Mouse (Mus musculus) heart, postnatal 0 days (tissue): ENCODE results near the gene Pnpla3. TPM values are rescaled to one million over a fixed set of nuclear protein-coding genes. Genes with fewer than 3 reads are reported as not detected.
A peak's percentile ranks its signal among the peaks of the same experiment; 100 is the strongest.

Source experiments
- ATAC-seq: fragments of 200-750 bp; cut with Nextera tagmentation; 2 replicates; pipeline ENCODE4 v1.8.0; 2017; ENCODE audit warnings: low read depth, moderate number of reproducible peaks, moderate library complexity; ENCODE audit not compliant: insufficient read depth
- DNase-seq: peaks from one replicate; pipeline ENCODE4 v3.0.0-alpha.2; 2016; ENCODE audit warnings: low spot score
- H3K27ac ChIP-seq: fragments of 300-500 bp; sonication (generic); 2 replicates; pipeline ENCODE4 v1.5.1; 2014; ENCODE audit warnings: low read depth, mild to moderate bottlenecking
- H3K27me3 ChIP-seq: fragments of 300-500 bp; sonication (generic); 2 replicates; pipeline ENCODE4 v1.6.1; 2014; ENCODE audit warnings: low read length, mixed read lengths; ENCODE audit not compliant: control insufficient read depth, insufficient read depth
- H3K36me3 ChIP-seq: fragments of 300-500 bp; sonication (generic); replicated peaks from 2 replicates; pipeline ENCODE4 v1.6.1; 2014; ENCODE audit warnings: low read length, mixed read lengths; ENCODE audit not compliant: control insufficient read depth, insufficient read depth
- H3K4me1 ChIP-seq: fragments of 300-500 bp; sonication (generic); 2 replicates; pipeline ENCODE4 v1.6.1; 2014; ENCODE audit warnings: antibody characterized with exemption; ENCODE audit not compliant: control insufficient read depth, insufficient read depth
- H3K4me2 ChIP-seq: fragments of 300-500 bp; sonication (generic); 2 replicates; pipeline ENCODE4 v1.6.1; 2014; ENCODE audit warnings: low read depth, mild to moderate bottlenecking, low read length, moderate library complexity
- H3K4me3 ChIP-seq: fragments of 300-500 bp; sonication (generic); 2 replicates; pipeline ENCODE4 v1.5.1; 2014; ENCODE audit warnings: low read depth, low read length
- H3K9ac ChIP-seq: fragments of 300-500 bp; sonication (generic); replicated peaks from 2 replicates; pipeline ENCODE4 v1.6.1; 2014; ENCODE audit warnings: low read depth, low read length, mixed read lengths
- H3K9me3 ChIP-seq: fragments of 300-500 bp; sonication (generic); replicated peaks from 2 replicates; pipeline ENCODE4 v1.6.1; 2016; ENCODE audit warnings: low read length; ENCODE audit not compliant: control insufficient read depth
- CTCF ChIP-seq: IDR thresholded peaks from 2 replicates; pipeline ENCODE4 v1.5.1; 2016; ENCODE audit warnings: antibody characterized with exemption, control low read depth, low read depth
- EP300 ChIP-seq: IDR thresholded peaks from 2 replicates; pipeline ENCODE4 v1.6.1; 2016; ENCODE audit warnings: antibody characterized with exemption, low read depth
- WGBS: fragments of 180-500 bp; shearing (Covaris S2); extraction: QIAGEN DNeasy Blood & Tissue Kit; methylation state at CpG from one replicate; pipeline ENCODE4 v1.1.7; 2014; 5-methylcytosine and 5-hydroxymethylcytosine counted together
- microRNA-seq: library from miRNA; unstranded; fragments of <30 nt; microRNA quantifications from one replicate; pipeline ENCODE4, GENCODE M21; 2016
- polyA plus RNA-seq: library from polyadenylated mRNA; unstranded; fragments of >200 nt; fragmentation: Nextera tagmentation; extraction: Ambion mirVana; gene quantifications from 2 replicates; pipeline ENCODE4 v1.2.1, GENCODE M21; 2015
- total RNA-seq: library from RNA; depleted of rRNA; stranded (reverse); fragments of >200 nt; gene quantifications from 2 replicates; pipeline ENCODE4 v1.2.3, GENCODE M21; 2014; ENCODE audit warnings: low replicate concordance; rRNA removed

Pnpla3 gene
- total and polyA plus RNA-seq, 2 experiments from 2014 or later, result 0.48 TPM; not detected in 1

- DNase-seq (no peak), ATAC-seq (no peak)
- Histone ChIP-seq H3K9ac (no peak overlapping the region), H3K27ac (peak overlapping the region; percentile 79), H3K4me3 (no peak overlapping the region), H3K36me3 (no peaks in the 10 kb centered on the region), H3K4me2 (0 out of 2 replicates have a peak overlapping the region, but pooled peaks have one; percentile 1), H3K4me1 (peaks cover 38% of the 10 kb centered on the region), H3K9me3 (no peaks in the 10 kb centered on the region), H3K27me3 (no peaks in the 10 kb centered on the region)
- 66% methylated on average over 7 of the region's 7 CpGs for WGBS
- TF ChIP-seq EP300 (no peak), CTCF (no peak)
Observed at GRCm38 (mm10) chr15:84234794-84235581, 67.4 kb downstream of the Pnpla3 start.

GRCm38 (mm10) chr15:84235646-84236045 is 68.0 kb downstream of the Pnpla3 start:
- DNase-seq, result peak; percentile 68
- peak overlapping the region; percentile 79 for H3K27ac ChIP-seq
- no peak overlapping the region for H3K9ac ChIP-seq
- 0 out of 2 replicates have a peak overlapping the region, but pooled peaks have one; percentile 1 for H3K4me2 ChIP-seq
- no peak for TF ChIP-seq EP300
- no peak for TF ChIP-seq CTCF
- no peaks in the 10 kb centered on the region for H3K27me3 ChIP-seq
- no peaks in the 10 kb centered on the region for H3K36me3 ChIP-seq
- 66% methylated on average over 7 of the region's 7 CpGs for WGBS
- ATAC-seq, result peak; percentile 67
- H3K4me1 ChIP-seq, result peaks cover 34% of the 10 kb centered on the region
- H3K9me3 ChIP-seq, result no peaks in the 10 kb centered on the region
- no peak overlapping the region for H3K4me3 ChIP-seq

Small RNAs within 50 kb of the gene (microRNA-seq; reads per million reads assigned to microRNA genes)
- not detected for gene Mir6392

Other genes with a start within 250 kb of the Pnpla3 start
- 0.12 TPM in 1 of 2 replicates, not detected in the other for gene Efcab6, start 102.5 kb upstream of the Pnpla3 start, total RNA-seq
- 0.08 TPM in 1 of 2 replicates, not detected in the other for gene Efcab6, start 102.5 kb upstream of the Pnpla3 start, polyA plus RNA-seq
- gene Sult4a1, start 62.1 kb upstream of the Pnpla3 start, total RNA-seq, result 0.46 TPM in 1 of 2 replicates, not detected in the other
- 0.18 and 0.29 TPM in 2 replicates for gene Sult4a1, start 62.1 kb upstream of the Pnpla3 start, polyA plus RNA-seq
- gene Pnpla5, start 44.7 kb upstream of the Pnpla3 start, total RNA-seq, result not detected in 2 replicates
- gene Pnpla5, start 44.7 kb upstream of the Pnpla3 start, polyA plus RNA-seq, result not detected in 2 replicates
- 34.1 and 42.4 TPM in 2 replicates for gene Samm50, start 24.4 kb downstream of the Pnpla3 start, total RNA-seq
- gene Samm50, start 24.4 kb downstream of the Pnpla3 start, polyA plus RNA-seq, result 201 and 207 TPM in 2 replicates
- 26.1 and 31.8 TPM in 2 replicates for gene Parvb, start 64.2 kb downstream of the Pnpla3 start, total RNA-seq
- 10.8 and 11.7 TPM in 2 replicates for gene Parvb, start 64.2 kb downstream of the Pnpla3 start, polyA plus RNA-seq
- 0.11 and 2.2 TPM in 2 replicates for gene Parvg, start 156.2 kb downstream of the Pnpla3 start, total RNA-seq
- 0.68 and 1.2 TPM in 2 replicates for gene Parvg, start 156.2 kb downstream of the Pnpla3 start, polyA plus RNA-seq